ENCODE assay signal across 8 mouse cellular contexts in genomic region chr12:53032762-53033161, GRCm38 (mm10).
DNase-seq lines count a peak whose midpoint lies in the region; ATAC-seq and TF ChIP-seq lines count a peak whose summit lies in the region.

No protein-coding gene starts in this region.

- H3K27me3 ChIP-seq in lung, embryonic 16.5 days (ENCODE audit: control insufficient read depth, insufficient read depth, low read depth, low read length): no peaks in the 10 kb centered on the region; the same call in 1 of the 2 replicates
- H3K27me3 ChIP-seq in cerebellum, adult 2 months (ENCODE audit: control insufficient read depth, insufficient read depth, low read length): no peaks in the 10 kb centered on the region
- no peaks in the 10 kb centered on the region for H3K27me3 ChIP-seq in forebrain, postnatal 0 days (ENCODE audit: insufficient read depth, low read length)
- no peaks in the 10 kb centered on the region for H3K27me3 ChIP-seq in hindbrain, embryonic 16.5 days (replicated peaks; ENCODE audit: control insufficient read depth, insufficient read depth, low read length)
- no peaks in the 10 kb centered on the region for H3K27me3 ChIP-seq in limb, embryonic 13.5 days
- H3K27me3 ChIP-seq in stomach, embryonic 16.5 days (ENCODE audit: control insufficient read depth, insufficient read depth, low read length): no peaks in the 10 kb centered on the region

- no peak overlapping the region for H3K4me3 ChIP-seq in lung, embryonic 16.5 days (ENCODE audit: low read length)
- no peak overlapping the region for H3K4me3 ChIP-seq in cerebellum, adult 2 months (replicated peaks; ENCODE audit: insufficient read depth, low read depth, low read length)
- H3K4me3 ChIP-seq in forebrain, postnatal 0 days (ENCODE audit: low read depth, low read length): no peak overlapping the region
- H3K4me3 ChIP-seq in hindbrain, embryonic 16.5 days (ENCODE audit: low read length): no peak overlapping the region
- no peak overlapping the region for H3K4me3 ChIP-seq in limb, embryonic 13.5 days
- H3K4me3 ChIP-seq in stomach, embryonic 16.5 days (replicated peaks; ENCODE audit: low read length): no peak overlapping the region

- H3K4me1 ChIP-seq in lung, embryonic 16.5 days (replicated peaks; ENCODE audit: control insufficient read depth, insufficient read depth, low read length): peaks cover 15% of the 10 kb centered on the region
- peaks cover 3% of the 10 kb centered on the region for H3K4me1 ChIP-seq in cerebellum, adult 2 months (ENCODE audit: control insufficient read depth, insufficient read depth, low read length)
- H3K4me1 ChIP-seq in forebrain, postnatal 0 days (ENCODE audit: insufficient read depth): peaks cover 18% of the 10 kb centered on the region
- peaks cover 15% of the 10 kb centered on the region for H3K4me1 ChIP-seq in hindbrain, embryonic 16.5 days (ENCODE audit: control insufficient read depth, insufficient read depth, low read depth, low read length)
- H3K4me1 ChIP-seq in limb, embryonic 13.5 days: peaks cover 17% of the 10 kb centered on the region
- H3K4me1 ChIP-seq in stomach, embryonic 16.5 days (ENCODE audit: control insufficient read depth, insufficient read depth, low read length): 0 out of 2 replicates have a peak, but pooled peaks cover 7% of the 10 kb centered on the region

- H3K27ac ChIP-seq in lung, embryonic 16.5 days (ENCODE audit: low read length): peak overlapping the region; percentile 17; the same call in 1 of the 2 replicates
- H3K27ac ChIP-seq in cerebellum, adult 2 months (ENCODE audit: insufficient read depth, low read length): no peak overlapping the region
- peak overlapping the region; percentile 81 for H3K27ac ChIP-seq in forebrain, postnatal 0 days (ENCODE audit: low read depth, low read length)
- H3K27ac ChIP-seq in hindbrain, embryonic 16.5 days (ENCODE audit: low read depth, low read length): peak overlapping the region; percentile 71
- peak overlapping the region; percentile 52; the same call in 1 of the 2 replicates for H3K27ac ChIP-seq in limb, embryonic 13.5 days
- H3K27ac ChIP-seq in stomach, embryonic 16.5 days (ENCODE audit: low read length): no peak overlapping the region

- H3K4me2 ChIP-seq in lung, embryonic 16.5 days (ENCODE audit: low read depth, low read length): peak overlapping the region; percentile 52
- H3K4me2 ChIP-seq in forebrain, postnatal 0 days (ENCODE audit: low read depth): peak overlapping the region; percentile 41
- H3K4me2 ChIP-seq in hindbrain, embryonic 16.5 days (ENCODE audit: low read length): 0 out of 2 replicates have a peak overlapping the region, but pooled peaks have one; percentile 10
- peak overlapping the region; percentile 55 for H3K4me2 ChIP-seq in limb, embryonic 13.5 days (replicated peaks)
- 0 out of 2 replicates have a peak overlapping the region, but pooled peaks have one; percentile 38 for H3K4me2 ChIP-seq in stomach, embryonic 16.5 days (ENCODE audit: low read depth, low read length)

- no peak for DNase-seq in lung, postnatal 25 days (ENCODE audit: low spot score)
- DNase-seq in cerebellum, adult 2 months: peak; percentile 48 to 61
- DNase-seq in forebrain, postnatal 0 days: peak; percentile 44
- no peak for DNase-seq in spleen, postnatal 36 days (ENCODE audit: low spot score in 2 of 2)

- no peak for TF ChIP-seq POLR2A in cerebellum, adult 2 months (IDR thresholded peaks at IDR 0.05; ENCODE audit: borderline replicate concordance, insufficient read depth, low read length)

- WGBS in lung, embryonic 16.5 days: 3% methylated on average over 7 of the region's 7 CpGs
- WGBS in cerebellum, adult 2 months: 6% methylated on average over 7 of the region's 7 CpGs
- WGBS in forebrain, postnatal 0 days: 4% methylated on average over 7 of the region's 7 CpGs
- WGBS in hindbrain, embryonic 16.5 days: 6% methylated on average over 7 of the region's 7 CpGs
- WGBS in limb, embryonic 13.5 days: 6% methylated on average over 7 of the region's 7 CpGs
- 25% methylated on average over 7 of the region's 7 CpGs for WGBS in stomach, embryonic 16.5 days

- no peaks in the 10 kb centered on the region for H3K9me3 ChIP-seq in lung, embryonic 16.5 days (ENCODE audit: control insufficient read depth, low read length)
- no peaks in the 10 kb centered on the region for H3K9me3 ChIP-seq in forebrain, postnatal 0 days (ENCODE audit: low read length)
- H3K9me3 ChIP-seq in hindbrain, embryonic 16.5 days (ENCODE audit: control insufficient read depth, low read length): no peaks in the 10 kb centered on the region
- H3K9me3 ChIP-seq in limb, embryonic 13.5 days: no peaks in the 10 kb centered on the region
- H3K9me3 ChIP-seq in stomach, embryonic 16.5 days (replicated peaks; ENCODE audit: control insufficient read depth, low read length): no peaks in the 10 kb centered on the region

- H3K36me3 ChIP-seq in lung, embryonic 16.5 days (ENCODE audit: control insufficient read depth, insufficient read depth, low read length): no peaks in the 10 kb centered on the region
- no peaks in the 10 kb centered on the region for H3K36me3 ChIP-seq in forebrain, postnatal 0 days (ENCODE audit: insufficient read depth)
- H3K36me3 ChIP-seq in hindbrain, embryonic 16.5 days (ENCODE audit: control insufficient read depth, insufficient read depth, low read length): no peaks in the 10 kb centered on the region
- H3K36me3 ChIP-seq in limb, embryonic 13.5 days: no peaks in the 10 kb centered on the region
- no peaks in the 10 kb centered on the region for H3K36me3 ChIP-seq in stomach, embryonic 16.5 days (ENCODE audit: control insufficient read depth, insufficient read depth, low read length)

- H3K9ac ChIP-seq in lung, embryonic 16.5 days (ENCODE audit: low read length): no peak overlapping the region
- peak overlapping the region; percentile 14; the same call in 1 of the 2 replicates for H3K9ac ChIP-seq in forebrain, postnatal 0 days
- no peak overlapping the region for H3K9ac ChIP-seq in hindbrain, embryonic 16.5 days (ENCODE audit: low read depth, low read length)
- H3K9ac ChIP-seq in limb, embryonic 13.5 days: 0 out of 2 replicates have a peak overlapping the region, but pooled peaks have one; percentile 4
- no peak overlapping the region for H3K9ac ChIP-seq in stomach, embryonic 16.5 days (ENCODE audit: low read length)

- peak; percentile 69 for ATAC-seq in lung, embryonic 16.5 days (ENCODE audit: low read depth)
- ATAC-seq in forebrain, postnatal 0 days: peak; percentile 84
- peak; percentile 92 for ATAC-seq in hindbrain, embryonic 16.5 days
- ATAC-seq in limb, embryonic 13.5 days (ENCODE audit: low FRiP score, low read depth): peak; percentile 40; the same call in 1 of the 2 replicates
- ATAC-seq in stomach, embryonic 16.5 days (ENCODE audit: insufficient read depth, low FRiP score): 0 out of 2 replicates have a peak, but pooled peaks have one; percentile 29

- no peak for TF ChIP-seq CTCF in cerebellum, adult 2 months (IDR thresholded peaks at IDR 0.05; ENCODE audit: borderline replicate concordance, insufficient read depth, low read depth, low read length)
- no peak for TF ChIP-seq CTCF in forebrain, postnatal 0 days (IDR thresholded peaks at IDR 0.05; ENCODE audit: low read depth)

Comparison
In these comparisons a context has a peak if more than half of its experiments do, and no peak if none do; other contexts are left out.
1. ATAC-seq: peak in every context shown above with its lines; median percentile 92 in hindbrain, embryonic 16.5 days; 84 in forebrain, postnatal 0 days; 69 in lung, embryonic 16.5 days; 40 in limb, embryonic 13.5 days; 29 in stomach, embryonic 16.5 days.
2. H3K27ac ChIP-seq: peak in lung, embryonic 16.5 days (single experiment), forebrain, postnatal 0 days (single experiment), hindbrain, embryonic 16.5 days (single experiment) and limb, embryonic 13.5 days (single experiment); none in cerebellum, adult 2 months (single experiment) and stomach, embryonic 16.5 days (single experiment).
3. H3K9ac ChIP-seq: peak in forebrain, postnatal 0 days (single experiment) and limb, embryonic 13.5 days (single experiment); none in lung, embryonic 16.5 days (single experiment), hindbrain, embryonic 16.5 days (single experiment) and stomach, embryonic 16.5 days (single experiment).
4. DNase-seq: peak in cerebellum, adult 2 months (2 of 2) and forebrain, postnatal 0 days (single experiment); none in lung, postnatal 25 days (single experiment) and spleen, postnatal 36 days (0 of 2).
5. Peak in every context shown above with its lines, with median percentiles within 50 percentile points of each other: H3K4me2 ChIP-seq.